Mouse (Mus musculus) layer of hippocampus, adult 11-12 months (tissue): ENCODE measurements around the gene C1qc.
A peak's percentile ranks its signal among the peaks of the same experiment; 100 is the strongest.

Experiments used
- DNase-seq: peaks from one replicate; pipeline ENCODE4 v3.0.0; 2022; ENCODE audit warnings: low spot score

Gene C1qc

GRCm38 (mm10) chr4:136848565-136848964, 44.3 kb downstream of the C1qc start:
- no peak for DNase-seq

DNA sequence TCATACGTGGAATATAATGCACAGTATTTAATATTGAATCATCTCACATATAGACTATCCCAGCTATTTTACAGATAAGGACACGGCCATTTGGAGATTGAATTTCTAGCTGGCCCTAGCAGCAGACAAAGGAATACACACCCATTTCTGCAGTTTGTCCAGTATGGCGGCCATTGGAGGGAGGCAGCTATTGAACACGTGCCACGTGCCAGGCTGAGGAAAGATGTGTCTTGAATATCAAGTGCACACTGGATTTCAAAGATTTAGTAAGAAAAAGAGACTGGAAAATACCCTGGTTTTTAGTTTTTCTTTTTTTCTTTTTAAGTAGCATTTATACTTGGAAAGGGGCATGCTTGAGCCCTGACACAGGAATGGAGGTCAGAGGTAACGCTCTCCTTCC, 45.7 kb downstream of the C1qc start:
- no peak for DNase-seq

GRCm38 (mm10) chr4:136842802-136843201, 50.1 kb downstream of the C1qc start:
- DNase-seq, result no peak

- DNase-seq, result no peak
These were observed 50.8 kb downstream of the C1qc start for GRCm38 (mm10) chr4:136842033-136842432.

DNA sequence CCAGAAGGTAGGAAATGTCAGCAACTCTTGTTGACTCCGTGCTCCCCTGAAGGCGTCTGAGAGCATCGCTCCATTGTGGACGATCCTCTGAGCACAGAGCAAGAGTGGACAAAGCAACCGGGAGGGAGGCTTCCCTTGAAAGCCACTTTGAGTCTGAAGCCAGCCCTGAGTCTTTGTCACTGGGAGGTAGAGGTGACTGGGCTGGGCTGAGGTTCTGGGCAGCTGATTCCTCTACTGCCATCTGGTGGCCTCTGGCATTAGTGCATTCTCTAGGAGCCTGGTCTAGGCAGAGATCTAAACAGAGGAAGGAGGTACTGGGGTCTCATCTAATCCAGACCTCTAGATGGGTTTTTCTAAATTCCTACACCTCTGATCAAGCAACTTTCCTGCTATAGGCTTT, 51.8 kb downstream of the C1qc start:
- peak; percentile 86 for DNase-seq
